Mouse (Mus musculus): ENCODE measurements around the gene Ppp1r10.

DNA sequence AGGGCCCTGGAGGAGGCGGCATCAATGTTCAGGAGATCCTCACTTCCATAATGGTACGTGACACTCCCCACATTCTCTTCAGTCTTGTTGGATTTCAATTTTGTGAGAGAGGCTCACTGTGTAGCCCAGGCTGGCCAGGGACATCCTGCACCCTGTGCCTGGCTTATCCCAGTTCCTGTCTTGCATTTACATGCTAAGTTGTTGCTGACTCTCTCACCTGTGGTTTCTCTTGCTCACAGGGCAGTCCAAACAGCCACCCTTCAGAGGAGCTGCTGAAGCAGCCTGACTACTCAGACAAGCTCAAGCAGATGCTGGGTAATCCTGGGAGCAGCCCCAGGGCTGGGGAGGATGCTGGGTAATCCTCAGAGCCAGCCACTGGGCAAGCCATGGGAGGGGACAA, 13.3 kb downstream of the Ppp1r10 start:
- TF ChIP-seq CTCF (IDR thresholded peaks at IDR 0.05; ENCODE audit: insufficient read depth, low read depth, low read length) (no peak), POLR2A (IDR thresholded peaks at IDR 0.05; ENCODE audit: insufficient read depth, low read depth, low read length) (no peak)
